Mouse (Mus musculus) embryo, embryonic 9.5 days (tissue): Measurements from ENCODE around the gene Rap2c.

Experiments used
- DNase-seq: peaks from one replicate; pipeline ENCODE4 v3.0.0-alpha.2; 2017; ENCODE audit errors: extremely low spot score

The Rap2c gene

DNA sequence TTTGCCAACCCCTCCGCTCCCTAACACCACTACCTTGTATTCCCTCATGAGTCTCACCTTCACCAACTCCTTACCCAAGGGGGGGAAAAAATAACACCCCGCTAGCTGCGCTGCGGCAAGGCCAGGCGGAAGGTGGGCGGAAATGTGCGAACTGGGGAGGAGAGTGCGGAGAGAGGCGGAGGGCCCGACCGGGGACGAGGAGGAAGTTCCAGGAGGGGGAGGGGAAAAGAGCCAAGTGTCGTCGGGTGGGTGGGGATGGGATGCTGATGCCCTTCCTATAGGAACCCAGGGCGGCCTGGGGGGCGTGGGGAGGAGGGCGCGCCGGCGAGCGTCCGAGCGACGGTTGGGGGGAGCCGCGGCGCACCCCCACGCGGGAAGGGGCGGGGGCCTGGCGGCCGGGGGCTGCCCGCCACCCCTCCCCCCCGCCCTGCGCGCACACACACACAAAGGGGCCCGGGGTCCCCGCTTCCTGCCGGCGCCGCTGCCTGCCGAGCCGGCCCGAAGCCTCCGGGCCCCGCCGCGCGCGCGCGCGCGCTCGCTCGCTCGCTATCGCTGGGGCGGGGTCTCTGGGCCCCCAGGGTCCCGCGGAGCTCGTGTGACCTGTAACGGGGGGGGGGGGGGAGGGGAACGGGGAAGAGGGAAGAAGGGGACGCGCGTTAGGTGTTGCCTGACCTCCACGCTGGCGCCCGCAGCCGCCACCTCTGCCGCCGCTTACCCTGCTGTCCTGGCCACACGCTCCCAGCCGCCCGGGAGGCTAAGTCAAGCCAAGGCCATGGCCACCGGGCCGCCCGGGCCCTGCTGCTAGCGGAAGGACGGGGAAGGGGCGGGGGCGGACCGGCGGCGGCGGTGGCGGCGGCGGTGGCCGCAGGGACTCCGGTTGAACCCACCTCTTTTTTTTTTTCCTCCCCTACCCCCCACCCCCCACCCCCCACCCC is at the start of gene Rap2c:
Gene Rap2c, minus strand, starts transcription at position 168 of the 935 bp plus-strand sequence.
- DNase-seq, result peak; percentile 78

DNA sequence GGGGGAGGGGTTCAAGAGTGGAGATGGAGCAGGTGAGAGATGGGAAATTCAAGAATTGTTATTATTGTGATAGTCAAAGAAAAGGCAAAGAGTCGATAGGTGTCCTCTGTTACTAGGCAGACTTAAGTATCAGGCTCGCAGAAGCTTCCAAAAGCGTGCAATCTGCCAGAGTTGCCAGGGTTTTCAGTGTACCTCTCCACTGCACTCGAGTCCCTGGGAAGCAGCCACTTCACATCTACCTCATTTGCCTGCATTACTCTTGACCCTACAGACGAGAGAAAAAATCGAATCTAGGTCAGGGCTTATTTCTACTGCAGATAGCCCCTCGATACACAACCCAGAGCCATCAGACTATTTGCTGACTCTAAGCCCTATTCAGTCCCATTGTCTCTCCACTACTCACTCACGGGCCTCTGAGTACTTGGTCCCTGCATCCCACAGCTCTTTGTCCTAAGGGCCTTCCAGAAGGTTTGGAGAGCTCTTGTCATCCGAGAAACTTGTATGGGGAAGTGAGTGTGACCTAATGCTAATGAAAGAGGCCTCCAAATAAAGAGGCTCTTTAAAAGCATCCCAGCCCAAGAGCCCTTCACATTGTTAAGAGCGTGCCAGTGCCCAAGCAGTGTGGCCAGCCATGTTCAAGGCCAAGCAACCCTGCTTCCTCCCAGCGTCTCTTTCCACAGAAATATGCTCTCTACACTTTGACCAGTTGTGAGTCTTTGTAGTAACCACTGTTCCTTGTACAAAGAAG is 48.9 kb upstream of the Rap2c start:
- DNase-seq, result no peak

DNA sequence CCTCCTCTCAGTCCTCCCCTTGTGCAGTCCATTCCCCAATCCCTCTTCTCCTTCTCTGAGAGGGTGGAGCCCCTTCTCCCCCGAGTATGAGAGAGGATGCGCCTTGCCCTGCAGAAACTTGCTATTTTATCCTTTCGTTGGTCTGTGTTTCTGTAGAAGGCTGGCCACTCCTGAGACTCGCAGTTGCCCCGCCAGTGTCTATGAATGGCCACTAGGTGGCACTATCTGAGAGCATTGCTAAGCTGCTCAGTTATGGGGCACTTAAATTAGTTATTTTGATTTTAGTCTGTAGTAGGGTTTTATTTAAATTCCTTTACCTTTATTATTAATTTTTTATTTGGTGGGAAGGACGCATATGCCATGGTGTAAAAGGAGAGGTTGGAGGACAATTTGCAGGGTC is 48.0 kb upstream of the Rap2c start:
- peak; percentile 31 for DNase-seq

DNA sequence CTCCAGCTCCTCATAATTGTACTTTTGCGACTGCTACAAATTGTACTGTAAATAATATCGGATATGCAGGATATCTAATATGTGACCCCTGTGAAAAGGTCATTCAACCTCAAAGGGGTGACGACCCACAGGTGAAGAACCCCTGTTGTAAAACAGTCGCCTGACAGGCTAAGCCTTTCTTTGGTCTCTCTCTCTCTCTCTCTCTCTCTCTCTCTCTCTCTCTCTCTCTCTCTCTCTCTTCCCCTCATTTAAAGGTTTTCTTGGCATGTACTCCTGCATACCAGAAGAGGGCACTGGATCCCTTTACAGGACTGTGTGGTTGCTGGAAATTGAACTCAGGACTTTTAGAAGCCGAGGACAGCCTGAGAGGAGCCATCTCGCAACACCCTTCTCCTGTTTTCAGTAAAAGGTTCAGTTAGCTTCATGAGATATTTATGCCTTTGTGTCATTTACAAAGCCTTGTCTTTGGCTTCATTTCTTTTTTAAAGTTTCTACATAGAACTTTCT is 47.4 kb upstream of the Rap2c start:
- DNase-seq, result no peak

DNA sequence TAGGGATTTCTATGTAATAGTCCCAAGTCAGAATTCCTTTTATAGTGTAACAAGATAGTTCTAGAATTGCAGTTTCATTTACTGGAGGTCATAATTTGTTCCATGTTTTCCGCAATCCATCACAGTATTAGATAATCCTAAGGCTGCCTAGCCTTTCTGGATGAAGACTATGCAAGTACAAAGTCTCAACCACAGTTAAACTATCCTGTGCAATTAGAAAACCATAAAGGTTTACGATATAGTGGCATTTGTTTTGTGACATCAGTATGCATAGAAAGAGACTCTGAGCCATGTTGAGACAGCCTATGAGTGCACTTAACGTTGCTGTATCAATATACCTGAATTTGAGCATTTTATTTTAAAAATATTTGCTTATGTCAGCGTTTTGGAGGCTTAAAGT is 42.4 kb upstream of the Rap2c start:
- no peak for DNase-seq

DNA sequence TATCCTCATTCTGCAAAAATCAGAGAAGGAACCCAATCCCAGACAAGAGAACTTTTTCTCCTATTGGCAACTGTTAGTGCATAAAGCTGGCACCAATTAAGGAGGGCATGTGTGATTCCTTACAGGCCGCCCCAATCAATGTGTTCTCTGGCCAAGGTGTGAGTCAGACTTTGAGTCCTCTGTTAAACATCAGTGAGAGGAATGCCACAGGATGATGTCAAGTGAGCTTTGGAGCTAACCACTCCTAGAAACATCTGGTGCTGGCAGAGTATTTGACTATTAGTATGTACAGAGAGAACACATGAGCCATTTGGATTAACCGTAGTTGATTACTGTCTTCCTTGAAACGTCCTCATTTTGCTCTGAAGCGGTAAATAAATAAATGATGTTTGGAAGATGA is 40.9 kb upstream of the Rap2c start:
- DNase-seq, result no peak

DNA sequence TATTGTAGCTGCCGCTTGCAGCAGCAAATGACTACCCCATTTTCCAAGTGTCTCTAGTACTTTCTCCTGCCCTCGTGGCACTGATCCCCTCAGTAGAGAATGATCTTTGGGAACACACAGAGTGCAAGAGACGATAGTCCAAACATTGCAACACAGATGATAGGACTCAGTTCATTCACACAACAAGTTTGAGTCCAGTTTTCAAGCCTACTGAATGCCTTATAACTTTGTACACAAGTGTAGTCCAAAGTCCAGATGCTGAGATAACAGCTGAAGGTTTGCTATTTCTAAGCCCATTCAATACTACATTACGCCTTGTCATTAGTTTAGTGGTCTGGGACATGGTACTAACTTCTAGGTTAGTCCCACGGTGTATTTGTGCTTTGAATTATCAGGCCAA is 40.5 kb upstream of the Rap2c start:
- no peak for DNase-seq

DNA sequence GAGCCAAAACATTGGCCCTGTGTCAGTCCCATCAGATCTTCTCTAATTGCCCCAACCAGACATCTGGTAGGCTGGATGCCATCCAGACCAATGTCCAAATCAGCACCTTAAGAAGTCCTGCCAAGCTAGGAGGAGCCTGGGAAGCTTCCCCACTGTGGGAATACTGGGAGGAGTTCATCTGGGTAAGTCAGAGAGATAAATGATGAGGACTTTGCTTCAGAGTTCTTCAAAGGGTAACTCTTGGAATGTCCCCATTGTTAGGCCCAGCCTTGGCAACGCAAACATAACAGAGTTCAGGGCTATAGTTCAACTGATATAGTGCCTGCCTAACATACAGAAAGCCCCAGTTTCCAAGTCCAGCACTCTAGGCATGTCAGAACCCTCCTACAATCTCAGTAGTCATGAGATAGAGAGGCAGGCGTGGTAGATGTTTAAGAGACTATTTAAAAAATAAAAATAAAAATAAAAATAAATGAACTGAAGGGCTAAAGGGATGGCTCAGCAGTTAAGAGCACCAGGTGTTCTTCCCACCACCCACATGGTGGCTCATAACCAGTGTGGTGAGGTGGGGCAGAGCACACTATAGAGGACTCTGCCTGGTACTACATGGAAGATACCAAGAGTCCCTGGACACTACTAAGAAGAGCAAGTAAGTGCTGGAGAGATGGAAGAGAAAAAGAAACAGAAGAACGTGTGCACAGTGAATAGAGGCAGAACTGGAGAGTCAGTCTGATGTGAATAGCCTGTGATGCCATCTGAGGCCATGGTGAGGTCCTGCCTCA is 34.1 kb upstream of the Rap2c start:
- DNase-seq, result no peak

DNA sequence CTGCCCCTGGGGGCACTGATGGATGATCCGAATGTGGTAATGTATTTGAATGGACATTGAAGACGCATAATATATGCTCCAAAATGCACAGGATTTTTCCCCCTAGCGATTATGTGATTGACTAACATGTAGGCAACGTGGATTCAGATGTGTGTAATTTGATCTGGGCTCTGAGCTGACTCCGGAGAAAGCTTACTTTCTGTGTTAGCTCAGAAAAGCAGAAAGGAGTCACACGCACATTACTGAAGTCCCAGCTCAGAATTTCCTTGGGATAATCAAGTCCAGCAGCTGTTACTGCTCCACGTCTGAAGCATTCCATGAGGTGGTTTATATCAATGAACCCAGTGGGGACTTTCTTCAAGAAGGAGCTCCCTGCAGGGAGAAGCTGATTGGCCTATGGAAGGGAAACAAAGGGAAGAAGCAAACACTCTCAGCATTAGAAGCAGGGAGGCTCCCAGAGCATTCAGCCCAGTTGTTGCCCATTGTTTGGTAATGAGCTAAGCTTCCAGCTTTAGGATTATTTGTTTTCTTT is 17.9 kb upstream of the Rap2c start:
- DNase-seq, result peak; percentile 9

DNA sequence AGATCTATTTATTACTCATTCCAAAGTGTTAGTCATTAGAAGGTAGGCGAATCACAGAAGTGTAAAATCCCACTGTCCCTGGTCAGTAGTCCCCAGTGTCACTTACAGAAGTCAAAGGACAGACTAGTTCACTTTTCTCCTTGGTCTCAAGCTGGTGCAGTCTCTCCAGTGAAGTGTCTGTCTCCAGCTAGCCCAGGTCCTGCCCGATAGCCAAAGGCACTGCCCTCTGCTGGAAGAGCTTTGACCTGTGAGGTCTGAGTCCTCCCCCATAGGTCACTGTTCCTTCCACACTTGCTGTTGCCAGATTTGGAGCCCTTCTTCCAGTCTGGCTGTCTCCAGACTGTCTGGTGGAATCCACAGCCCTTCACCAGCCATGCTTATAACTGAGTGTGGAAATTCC is 2.1 kb upstream of the Rap2c start:
- peak; percentile 38 for DNase-seq

DNA sequence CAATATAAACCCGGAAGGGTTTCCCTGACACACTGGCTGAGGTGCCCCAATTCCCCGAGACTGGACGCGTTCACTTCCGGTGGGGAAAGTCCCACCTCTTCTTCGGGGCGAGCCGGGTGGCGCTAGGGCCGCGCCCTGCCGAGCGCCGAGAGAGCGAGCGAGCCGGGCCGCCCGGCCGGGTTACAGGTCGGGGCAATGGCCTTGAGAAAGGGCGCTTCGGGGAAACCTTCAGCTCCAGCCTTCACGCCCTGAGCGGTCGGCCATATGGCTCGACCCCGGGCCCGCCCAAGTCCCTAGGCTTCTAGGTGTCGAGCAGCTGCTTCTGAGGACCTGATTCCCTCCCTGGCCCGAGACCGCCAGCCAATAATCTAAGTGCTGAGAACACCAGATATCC is 965 bp upstream of the Rap2c start:
- DNase-seq, result peak; percentile 72

DNA sequence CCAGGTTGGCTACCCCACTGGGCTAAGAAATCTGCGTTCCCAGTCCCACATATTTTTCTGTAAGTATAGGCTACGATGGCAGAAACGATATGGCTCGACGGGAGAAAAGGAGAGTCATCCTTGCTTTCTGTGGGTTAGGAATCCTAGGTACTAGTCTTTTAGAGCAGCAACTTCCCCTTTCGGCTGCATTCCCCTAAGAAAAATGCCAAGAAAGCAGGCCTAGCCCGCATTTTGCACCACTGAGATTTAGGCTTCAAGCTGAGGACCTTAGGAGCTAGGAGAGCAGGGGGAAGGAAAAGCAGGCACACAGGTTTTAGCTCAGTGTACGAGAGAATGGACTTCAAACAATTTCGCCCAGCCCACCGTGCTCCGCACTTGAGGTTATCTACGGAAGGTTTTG is 892 bp downstream of the Rap2c start:
- DNase-seq, result no peak

DNA sequence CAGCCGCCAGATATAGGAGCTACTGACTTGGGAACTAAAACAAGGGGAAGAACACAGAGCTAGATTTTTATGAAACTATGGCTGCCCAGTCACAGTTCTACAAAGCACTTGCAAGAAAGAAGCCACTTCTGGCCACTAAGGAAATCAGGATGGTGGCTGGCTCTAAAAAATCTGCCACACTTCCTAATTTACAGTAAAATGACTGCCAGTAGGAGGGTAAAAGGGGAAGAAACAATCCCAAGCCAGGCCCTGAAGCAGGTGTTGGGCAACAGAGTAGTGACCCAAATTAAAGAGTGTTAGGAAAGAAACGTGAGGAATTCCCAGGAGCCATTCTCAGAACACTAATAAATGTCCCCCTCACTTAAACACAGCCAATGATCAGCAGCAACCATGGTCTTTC is 5.5 kb downstream of the Rap2c start:
- no peak for DNase-seq

DNA sequence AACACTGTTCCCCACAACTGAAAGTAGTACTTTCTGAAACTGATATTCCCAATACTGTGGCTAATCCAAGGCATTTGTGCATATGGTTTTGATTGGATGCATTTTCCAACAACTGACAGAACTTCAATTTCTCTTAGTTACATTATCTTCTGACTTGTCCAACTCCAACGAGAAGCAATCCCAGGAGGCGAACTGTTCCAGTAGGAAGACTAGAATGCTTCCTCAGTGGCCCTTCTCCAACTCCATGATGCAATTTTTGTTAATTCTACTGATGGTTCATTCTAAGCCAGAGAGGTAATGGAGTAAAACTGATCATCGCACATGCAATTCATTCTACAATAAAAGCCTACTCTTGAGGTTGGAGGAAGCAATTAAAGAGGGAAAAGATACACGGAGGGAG is 7.5 kb downstream of the Rap2c start:
- no peak for DNase-seq

DNA sequence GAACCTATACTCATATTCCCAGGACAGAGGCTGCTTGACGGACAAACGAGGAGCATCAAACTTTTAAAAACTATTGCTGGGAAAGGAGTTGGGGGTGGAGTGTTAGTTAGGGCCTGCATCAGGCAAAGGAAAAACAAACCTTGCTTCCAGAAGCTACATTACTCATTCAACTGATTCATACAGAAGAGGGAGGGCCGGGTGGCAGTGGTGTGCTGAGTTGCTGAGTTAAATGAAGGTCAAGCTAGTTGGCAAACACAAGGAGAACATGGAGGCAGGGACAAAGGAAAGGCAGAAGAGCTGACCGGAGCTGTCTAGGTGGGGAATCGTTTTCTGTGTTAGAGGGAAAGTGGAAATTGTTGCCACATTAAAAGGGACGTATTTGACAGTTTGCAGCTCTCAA is 17.0 kb downstream of the Rap2c start:
- DNase-seq, result no peak

DNA sequence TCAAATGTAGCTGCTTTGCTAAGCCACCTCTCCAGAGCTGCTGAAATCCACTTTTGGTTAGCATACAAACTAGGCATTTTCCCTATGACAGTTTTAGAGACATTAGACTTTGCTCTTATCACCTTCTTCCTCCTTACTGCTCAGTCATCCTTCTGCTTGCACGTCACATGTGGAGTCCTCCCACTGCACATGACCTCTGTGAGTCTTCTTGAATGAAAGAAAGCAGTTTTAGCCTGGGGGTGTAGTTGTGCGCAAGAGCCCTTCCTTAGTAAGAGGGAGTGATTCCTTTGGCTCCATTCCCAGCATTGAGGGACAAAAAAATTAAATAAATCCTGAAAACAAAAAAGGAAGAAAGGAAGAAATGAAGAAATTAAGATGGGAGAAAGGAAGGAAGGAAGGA is 22.5 kb downstream of the Rap2c start:
- no peak for DNase-seq

DNA sequence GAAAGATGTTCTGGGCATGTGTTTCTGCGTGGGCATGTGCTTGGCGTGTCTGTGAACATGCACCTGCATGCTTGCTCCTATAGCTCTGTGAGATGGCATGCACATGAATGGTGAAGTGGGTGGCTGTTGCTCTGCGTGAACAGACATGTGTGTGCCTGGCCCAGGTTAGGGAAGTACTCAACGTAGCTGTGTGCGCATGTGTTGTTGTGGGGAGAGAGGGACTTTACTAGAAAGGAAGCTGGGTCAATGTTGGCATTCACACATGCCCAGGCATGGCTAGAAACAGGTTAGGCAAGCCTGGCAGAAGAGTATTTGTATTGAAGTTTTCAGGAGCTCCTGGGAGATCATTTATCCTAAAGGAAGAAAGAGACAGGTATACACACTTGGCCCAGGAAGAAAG is 26.5 kb downstream of the Rap2c start:
- DNase-seq, result no peak

DNA sequence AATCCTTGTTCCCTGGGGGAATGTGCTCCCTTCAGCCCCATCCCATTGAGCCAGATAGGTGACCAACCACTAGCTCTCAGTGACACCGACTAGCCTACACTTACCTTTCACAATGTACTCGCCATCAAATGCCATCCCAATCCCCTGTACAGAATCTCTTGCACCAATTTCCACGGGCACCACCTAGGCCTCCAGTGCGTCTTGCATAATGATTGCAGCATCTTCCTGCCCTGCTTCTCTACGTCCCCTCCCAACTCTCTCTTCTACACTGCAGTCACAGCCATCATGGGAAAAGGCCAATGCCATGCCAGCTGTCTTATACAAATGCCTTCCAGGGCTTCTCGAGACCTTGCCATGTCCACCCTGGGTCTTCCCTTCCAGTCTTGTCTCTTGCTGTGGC is 27.9 kb downstream of the Rap2c start:
- DNase-seq, result no peak

DNA sequence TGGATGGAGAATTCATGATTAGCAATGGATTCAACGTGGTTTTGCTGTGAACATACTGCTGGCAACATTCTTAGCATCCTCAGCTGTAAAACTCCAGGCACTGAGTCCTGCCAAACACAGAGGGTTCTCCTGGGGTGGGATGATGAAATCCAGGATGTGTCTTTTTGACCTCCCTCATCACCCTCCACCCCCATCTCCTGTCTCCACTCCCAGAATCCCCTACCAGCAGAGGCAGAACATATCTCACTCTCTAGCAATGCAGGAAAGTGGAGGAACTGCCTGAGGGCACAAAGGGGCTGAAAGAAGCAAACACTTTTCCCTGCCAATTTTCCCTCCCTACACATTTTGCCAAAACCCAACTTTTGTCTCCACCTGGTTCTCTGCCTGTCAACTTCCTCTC is 29.2 kb downstream of the Rap2c start:
- DNase-seq, result no peak

DNA sequence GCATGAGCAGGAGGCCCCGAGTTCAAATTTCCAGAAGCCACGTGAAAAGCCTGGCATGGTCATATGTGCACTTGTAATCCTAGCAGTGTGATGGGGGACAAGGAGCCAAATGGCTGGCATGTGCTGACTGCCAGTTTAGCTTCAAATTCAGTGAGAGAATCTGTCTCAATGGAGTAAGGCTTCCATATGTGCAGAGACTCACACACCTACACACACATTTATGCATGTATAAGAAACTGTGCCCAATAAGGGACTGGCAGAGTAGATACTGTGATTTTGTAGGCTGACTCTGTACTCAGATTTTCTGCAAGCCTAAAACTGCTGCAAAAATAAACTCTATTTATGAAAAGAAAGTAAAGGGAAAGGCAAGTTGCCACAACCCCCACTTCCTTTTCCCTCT is 39.4 kb downstream of the Rap2c start:
- DNase-seq, result no peak

DNA sequence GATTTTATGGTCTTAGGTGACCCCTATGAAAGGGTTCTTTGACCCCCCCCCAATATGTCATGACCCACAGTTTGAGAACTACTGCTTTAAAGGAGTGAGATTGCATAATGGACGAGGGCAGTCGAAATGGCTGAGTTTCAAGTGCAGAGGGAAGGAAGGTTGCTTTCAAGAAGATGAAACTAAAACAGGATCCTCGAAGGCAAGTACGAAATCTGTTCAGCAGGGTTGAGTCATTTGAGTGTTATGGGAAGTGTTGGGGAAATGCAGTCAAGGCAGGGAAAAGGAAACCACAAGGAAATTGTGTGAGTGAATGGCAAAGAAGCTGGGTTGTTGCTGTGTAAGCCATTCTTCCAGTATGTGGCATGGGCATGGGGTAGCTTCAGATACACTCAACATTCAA is 45.7 kb downstream of the Rap2c start:
- DNase-seq, result no peak

DNA sequence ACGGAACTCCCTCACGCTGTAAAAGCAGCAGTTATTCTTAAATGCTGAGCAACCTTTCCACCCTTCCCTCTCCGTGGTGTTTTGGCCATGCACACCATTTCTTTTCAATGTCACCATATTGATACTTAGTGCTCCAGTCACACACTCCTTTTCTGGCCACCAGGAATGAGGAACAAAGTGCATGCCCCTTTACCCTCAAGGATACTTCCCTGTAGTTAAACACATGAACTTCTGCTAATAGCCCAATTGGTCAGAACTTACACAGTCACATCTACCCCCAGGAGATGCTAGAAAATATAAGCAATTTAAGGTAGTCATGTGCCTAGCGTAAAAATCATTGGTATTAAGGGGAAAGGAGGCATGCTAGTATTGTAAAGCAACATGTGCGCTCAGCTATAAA is 47.9 kb downstream of the Rap2c start:
- no peak for DNase-seq
